Mouse (Mus musculus): ENCODE results near the gene Kdm6b. TPM values are rescaled to one million over a fixed set of nuclear protein-coding genes. Genes with fewer than 3 reads are reported as not detected.

The Kdm6b gene
- polyA plus RNA-seq, 1 experiment from 2014 or later: 26.5 TPM

GRCm38 (mm10) chr11:69417449-69418384 lies 4.2 kb upstream of the Kdm6b start:
- H3K4me2 ChIP-seq: peak overlapping the region; percentile 96
- H3K9ac ChIP-seq: peak overlapping the region; percentile 44
- peaks cover 10% of the 10 kb centered on the region; the same call in 1 of the 2 replicates for H3K27me3 ChIP-seq (replicated peaks)
- peaks cover 65% of the 10 kb centered on the region for H3K4me1 ChIP-seq
- under 1% methylated on average over 39 of the region's 39 CpGs for WGBS
- peak overlapping the region; percentile 99 for H3K27ac ChIP-seq
- peak overlapping the region; percentile 68 for H3K4me3 ChIP-seq (replicated peaks)
- no peaks in the 10 kb centered on the region for H3K36me3 ChIP-seq
- ATAC-seq (ENCODE audit: insufficient read depth, low FRiP score, low read depth): peak; percentile 23; the same call in 1 of the 2 replicates
- H3K9me3 ChIP-seq: no peaks in the 10 kb centered on the region

GRCm38 (mm10) chr11:69416921-69417448 lies 3.5 kb upstream of the Kdm6b start:
- no peak for ATAC-seq (ENCODE audit: insufficient read depth, low FRiP score, low read depth)
- Histone ChIP-seq H3K4me1 (peaks cover 71% of the 10 kb centered on the region), H3K9ac (no peak overlapping the region; the same call in 1 of the 2 replicates), H3K9me3 (no peaks in the 10 kb centered on the region), H3K4me2 (peak overlapping the region; percentile 96), H3K27ac (peak overlapping the region; percentile 99), H3K36me3 (no peaks in the 10 kb centered on the region), H3K27me3 (replicated peaks) (peaks cover 5% of the 10 kb centered on the region; the same call in 1 of the 2 replicates), H3K4me3 (replicated peaks) (peak overlapping the region; percentile 68)
- 7% methylated on average over 8 of the region's 8 CpGs for WGBS

DNA sequence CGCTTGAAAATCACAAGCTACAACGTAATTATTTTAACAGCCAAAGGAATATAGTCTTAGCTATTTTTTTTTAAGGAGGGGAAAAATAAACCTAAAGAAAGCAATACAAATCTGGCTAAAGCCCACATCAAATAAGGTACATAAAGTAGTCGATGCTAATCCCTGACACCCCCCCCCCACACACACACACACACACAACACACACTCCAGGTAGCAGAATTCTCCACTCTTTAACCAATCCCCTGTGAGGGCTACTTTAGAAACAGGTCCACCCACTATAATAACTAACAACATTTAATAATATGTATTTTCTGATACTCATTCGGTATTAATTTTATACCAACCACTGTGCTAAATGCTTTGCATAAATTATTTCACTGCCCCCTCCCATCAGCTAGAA lies 3.0 kb upstream of the Kdm6b start:
- H3K4me3 ChIP-seq (replicated peaks): peak overlapping the region; percentile 68
- H3K27ac ChIP-seq: peak overlapping the region; percentile 99
- H3K9me3 ChIP-seq: no peaks in the 10 kb centered on the region
- ATAC-seq (ENCODE audit: insufficient read depth, low FRiP score, low read depth): no peak
- H3K27me3 ChIP-seq (replicated peaks): peaks cover 5% of the 10 kb centered on the region; the same call in 1 of the 2 replicates
- H3K9ac ChIP-seq: no peak overlapping the region
- H3K4me1 ChIP-seq: peaks cover 73% of the 10 kb centered on the region
- WGBS: 4% methylated on average over 4 of the region's 4 CpGs
- peak overlapping the region; percentile 96 for H3K4me2 ChIP-seq
- H3K36me3 ChIP-seq: no peaks in the 10 kb centered on the region

GRCm38 (mm10) chr11:69415668-69416451 lies 2.4 kb upstream of the Kdm6b start:
- Histone ChIP-seq H3K4me3 (replicated peaks) (peak overlapping the region; percentile 68), H3K4me1 (peaks cover 67% of the 10 kb centered on the region), H3K4me2 (peak overlapping the region; percentile 96), H3K36me3 (no peaks in the 10 kb centered on the region), H3K9ac (peak overlapping the region; percentile 62), H3K9me3 (no peaks in the 10 kb centered on the region), H3K27ac (peak overlapping the region; percentile 99), H3K27me3 (replicated peaks) (0 out of 2 replicates have a peak, but pooled peaks cover 2% of the 10 kb centered on the region)
- ATAC-seq (ENCODE audit: insufficient read depth, low FRiP score, low read depth): no peak
- under 1% methylated on average over 17 of the region's 25 CpGs for WGBS

- no peaks in the 10 kb centered on the region for H3K27me3 ChIP-seq (replicated peaks)
- H3K4me1 ChIP-seq: peaks cover 61% of the 10 kb centered on the region
- H3K9ac ChIP-seq: peak overlapping the region; percentile 62
- peak; percentile 6; the same call in 1 of the 2 replicates for ATAC-seq (ENCODE audit: insufficient read depth, low FRiP score, low read depth)
- peak overlapping the region; percentile 68 for H3K4me3 ChIP-seq (replicated peaks)
- H3K4me2 ChIP-seq: peak overlapping the region; percentile 93
- WGBS: 0% methylated on average over 3 of the region's 3 CpGs
- peak overlapping the region; percentile 98 for H3K27ac ChIP-seq
- no peaks in the 10 kb centered on the region for H3K36me3 ChIP-seq
- no peaks in the 10 kb centered on the region for H3K9me3 ChIP-seq
Measured at GRCm38 (mm10) chr11:69415327-69415667, 1.8 kb upstream of the Kdm6b start.

DNA sequence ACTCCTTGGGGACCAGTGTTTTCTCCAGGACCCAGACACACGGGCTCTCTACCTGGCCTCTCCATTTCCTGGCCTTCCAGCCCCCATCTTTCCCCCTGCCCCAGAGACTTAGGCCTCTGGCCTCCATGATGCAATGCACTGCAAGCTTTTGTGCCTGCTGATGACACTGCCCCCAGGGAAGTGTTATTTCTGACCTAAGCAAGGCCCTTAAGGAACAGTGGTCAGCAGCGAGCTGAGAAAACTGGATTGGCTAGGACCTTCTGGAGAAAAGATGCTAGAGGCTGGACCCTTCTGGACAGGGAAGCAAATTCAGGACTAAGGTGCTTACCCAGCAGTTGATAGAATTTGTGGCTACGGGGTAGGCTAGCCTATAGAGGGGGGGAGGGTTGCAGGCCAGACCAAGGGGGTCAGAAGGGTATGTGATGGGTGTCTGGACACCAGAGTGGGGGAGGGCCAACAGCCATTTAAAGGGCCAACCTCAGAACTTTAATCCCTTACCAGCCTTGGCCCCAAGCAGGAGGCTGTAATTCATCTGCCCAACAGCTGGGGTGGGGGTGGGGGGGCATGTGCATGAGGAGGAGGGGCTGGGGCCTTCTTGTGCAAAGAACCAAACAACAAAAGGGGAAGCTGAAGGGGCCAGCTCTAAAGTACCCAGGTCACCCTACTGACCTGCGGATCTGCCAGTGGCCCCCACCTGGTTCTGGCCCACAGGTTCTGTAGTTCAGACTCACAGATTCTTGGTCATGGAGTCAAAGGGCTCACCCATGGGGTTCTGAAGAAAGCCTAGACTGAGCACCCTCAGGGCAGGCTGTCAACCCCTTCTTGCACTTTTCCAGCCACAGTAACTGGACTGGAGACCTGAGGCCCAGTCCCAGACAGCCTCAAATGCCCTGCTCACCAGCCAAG lies 1.2 kb upstream of the Kdm6b start:
- H3K4me1 ChIP-seq: peaks cover 55% of the 10 kb centered on the region
- H3K4me2 ChIP-seq: peak overlapping the region; percentile 93
- H3K9me3 ChIP-seq: no peaks in the 10 kb centered on the region
- no peak for ATAC-seq (ENCODE audit: insufficient read depth, low FRiP score, low read depth)
- H3K36me3 ChIP-seq: no peaks in the 10 kb centered on the region
- H3K4me3 ChIP-seq (replicated peaks): peak overlapping the region; percentile 68
- H3K27ac ChIP-seq: peak overlapping the region; percentile 98
- H3K27me3 ChIP-seq (replicated peaks): no peaks in the 10 kb centered on the region
- 20% methylated on average over 4 of the region's 4 CpGs for WGBS
- peak overlapping the region; percentile 62; the same call in 1 of the 2 replicates for H3K9ac ChIP-seq

DNA sequence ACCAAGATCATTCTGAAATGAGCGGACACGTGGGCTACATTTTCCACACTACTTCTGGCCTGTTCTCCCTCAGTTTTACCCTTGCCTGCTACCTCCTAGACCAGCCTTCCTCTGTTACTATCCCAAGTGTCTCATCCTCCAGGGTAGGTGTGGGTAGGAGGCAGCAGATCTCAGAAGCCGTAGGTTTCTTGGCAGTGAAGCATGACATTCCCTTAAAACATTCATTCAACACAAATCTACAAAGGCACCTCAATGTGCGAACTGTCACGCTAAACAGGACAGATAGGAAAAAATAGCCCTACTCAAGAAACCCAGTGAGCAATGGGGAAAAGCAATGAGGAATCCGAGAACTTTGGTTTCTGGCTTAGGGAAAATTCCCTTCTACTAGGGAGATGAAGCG lies 927 bp downstream of the Kdm6b start:
- Histone ChIP-seq H3K4me1 (peaks cover 52% of the 10 kb centered on the region), H3K9me3 (no peaks in the 10 kb centered on the region), H3K36me3 (peaks cover 5% of the 10 kb centered on the region; the same call in 1 of the 2 replicates), H3K27ac (peak overlapping the region; percentile 98), H3K9ac (no peak overlapping the region), H3K27me3 (replicated peaks) (no peaks in the 10 kb centered on the region), H3K4me3 (replicated peaks) (peak overlapping the region; percentile 68), H3K4me2 (peak overlapping the region; percentile 93)
- 51% methylated on average over 7 of the region's 7 CpGs for WGBS
- ATAC-seq (ENCODE audit: insufficient read depth, low FRiP score, low read depth): no peak

GRCm38 (mm10) chr11:69411538-69412203 lies 1.8 kb downstream of the Kdm6b start:
- H3K4me1 ChIP-seq: peaks cover 45% of the 10 kb centered on the region
- 1% methylated on average over 39 of the region's 39 CpGs for WGBS
- ATAC-seq (ENCODE audit: insufficient read depth, low FRiP score, low read depth): no peak

GRCm38 (mm10) chr11:69411073-69411535 lies 2.4 kb downstream of the Kdm6b start:
- Histone ChIP-seq H3K9ac (peak overlapping the region; percentile 82), H3K27ac (peak overlapping the region; percentile 98), H3K27me3 (replicated peaks) (no peaks in the 10 kb centered on the region)

More at GRCm38 (mm10) chr11:69411538-69412203, 1.8 kb downstream of the Kdm6b start:
- H3K4me3 ChIP-seq (replicated peaks): peak overlapping the region; percentile 68
- H3K4me2 ChIP-seq: peak overlapping the region; percentile 93
- H3K9me3 ChIP-seq: no peaks in the 10 kb centered on the region
- peak overlapping the region; percentile 82 for H3K9ac ChIP-seq
- H3K27ac ChIP-seq: peak overlapping the region; percentile 98
- H3K36me3 ChIP-seq: peaks cover 13% of the 10 kb centered on the region
- no peaks in the 10 kb centered on the region for H3K27me3 ChIP-seq (replicated peaks)

DNA sequence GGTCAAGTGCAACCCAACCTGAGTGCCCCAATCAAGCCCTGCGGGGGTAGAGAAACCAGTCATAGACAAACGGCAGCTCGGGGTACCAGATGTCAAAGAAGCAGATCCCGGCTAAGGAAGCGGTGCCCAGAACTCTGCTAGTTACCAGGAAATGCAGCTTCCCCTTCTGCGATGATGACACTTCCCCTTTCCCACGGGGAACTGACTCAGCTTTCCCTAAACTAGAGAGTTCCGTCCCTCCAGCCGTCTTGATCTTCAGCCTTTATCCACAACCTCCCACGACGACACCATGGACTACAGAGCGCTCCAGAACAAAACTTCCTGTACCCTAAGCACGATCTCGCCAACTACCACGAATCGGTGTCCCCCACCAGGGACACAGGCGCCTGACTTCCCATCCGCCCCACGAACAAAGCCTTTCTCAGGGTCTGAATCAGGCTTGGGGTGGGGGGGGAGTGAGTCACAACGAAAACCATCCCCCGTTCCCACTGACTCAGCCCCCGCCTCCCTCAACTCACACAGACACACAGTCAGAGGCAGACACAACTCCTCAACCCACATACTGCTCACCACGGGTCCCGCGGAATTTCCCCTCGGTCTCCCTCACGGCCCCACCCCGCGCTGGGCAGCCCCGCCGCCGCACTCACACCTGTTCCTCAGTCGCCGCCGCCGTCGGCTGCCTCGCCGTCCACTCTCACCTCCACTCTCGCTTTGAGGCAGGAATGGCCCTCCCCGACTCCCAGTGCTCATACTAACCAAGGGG lies 3.0 kb downstream of the Kdm6b start:
- Histone ChIP-seq H3K4me2 (peak overlapping the region; percentile 93), H3K36me3 (peaks cover 24% of the 10 kb centered on the region), H3K4me3 (replicated peaks) (peak overlapping the region; percentile 68), H3K27me3 (replicated peaks) (no peaks in the 10 kb centered on the region), H3K9ac (peak overlapping the region; percentile 82), H3K9me3 (no peaks in the 10 kb centered on the region), H3K4me1 (peaks cover 44% of the 10 kb centered on the region), H3K27ac (peak overlapping the region; percentile 98)
- ATAC-seq (ENCODE audit: insufficient read depth, low FRiP score, low read depth): 0 out of 2 replicates have a peak, but pooled peaks have one; percentile 1
- WGBS: under 1% methylated on average over 41 of the region's 41 CpGs

More at GRCm38 (mm10) chr11:69411073-69411535, 2.4 kb downstream of the Kdm6b start:
- H3K9me3 ChIP-seq: no peaks in the 10 kb centered on the region
- WGBS: under 1% methylated on average over 26 of the region's 26 CpGs
- H3K4me1 ChIP-seq: peaks cover 44% of the 10 kb centered on the region
- peak overlapping the region; percentile 93 for H3K4me2 ChIP-seq
- peaks cover 18% of the 10 kb centered on the region for H3K36me3 ChIP-seq
- H3K4me3 ChIP-seq (replicated peaks): peak overlapping the region; percentile 68
- peak; percentile 51 for ATAC-seq (ENCODE audit: insufficient read depth, low FRiP score, low read depth)

Measured in stomach, embryonic 15.5 days (tissue).